Mouse (Mus musculus) heart, embryonic 12.5 days (tissue): ENCODE measurements around the gene Gm28961. TPM values are rescaled to one million over a fixed set of nuclear protein-coding genes. Genes with fewer than 3 reads are reported as not detected.
"Not testable (repeated sequence)": the region's sequence is repeated elsewhere in the genome, so short reads cannot be mapped to it uniquely, and the experiment has no call there.

Source experiments
- ATAC-seq: fragments of 200-750 bp; cut with Nextera tagmentation; 2 replicates; pipeline ENCODE4 v1.8.0; 2017; ENCODE audit warnings: moderate TSS enrichment, moderate library complexity; ENCODE audit not compliant: insufficient number of reproducible peaks, low FRiP score
- H3K27ac ChIP-seq: fragments of 300-500 bp; sonication (generic); 2 replicates; pipeline ENCODE4 v1.5.1; 2016; ENCODE audit warnings: mild to moderate bottlenecking, moderate library complexity; ENCODE audit not compliant: poor library complexity, severe bottlenecking
- H3K27me3 ChIP-seq: fragments of 300-500 bp; sonication (generic); replicated peaks from 2 replicates; pipeline ENCODE4 v1.6.1; 2016; ENCODE audit warnings: mild to moderate bottlenecking, moderate library complexity
- H3K36me3 ChIP-seq: fragments of 300-500 bp; sonication (generic); 2 replicates; pipeline ENCODE4 v1.6.1; 2016; ENCODE audit warnings: mild to moderate bottlenecking, moderate library complexity
- H3K4me1 ChIP-seq: fragments of 300-500 bp; sonication (generic); replicated peaks from 2 replicates; pipeline ENCODE4 v1.6.1; 2016; ENCODE audit warnings: mild to moderate bottlenecking
- H3K4me2 ChIP-seq: fragments of 300-500 bp; sonication (generic); 2 replicates; pipeline ENCODE4 v1.6.1; 2016; ENCODE audit warnings: mild to moderate bottlenecking, moderate library complexity
- H3K4me3 ChIP-seq: fragments of 300-500 bp; sonication (generic); 2 replicates; pipeline ENCODE4 v1.5.1; 2016; ENCODE audit warnings: mild to moderate bottlenecking
- H3K9ac ChIP-seq: fragments of 300-500 bp; sonication (generic); 2 replicates; pipeline ENCODE4 v1.6.1; 2016; ENCODE audit warnings: mild to moderate bottlenecking, moderate library complexity
- H3K9me3 ChIP-seq: fragments of 300-500 bp; sonication (generic); replicated peaks from 2 replicates; pipeline ENCODE4 v1.6.1; 2016; ENCODE audit warnings: mild to moderate bottlenecking, moderate library complexity
- WGBS: fragments of 180-500 bp; shearing (Covaris S2); methylation state at CpG from one replicate; pipeline ENCODE4 v1.1.7; 2016; 5-methylcytosine and 5-hydroxymethylcytosine counted together
- polyA plus RNA-seq: library from polyadenylated mRNA; unstranded; fragments of >200 nt; fragmentation: Nextera tagmentation; extraction: Ambion mirVana; gene quantifications from 2 replicates; pipeline ENCODE4 v1.2.1, GENCODE M21; 2016

The Gm28961 gene
- not detected in 2 replicates for polyA plus RNA-seq

DNA sequence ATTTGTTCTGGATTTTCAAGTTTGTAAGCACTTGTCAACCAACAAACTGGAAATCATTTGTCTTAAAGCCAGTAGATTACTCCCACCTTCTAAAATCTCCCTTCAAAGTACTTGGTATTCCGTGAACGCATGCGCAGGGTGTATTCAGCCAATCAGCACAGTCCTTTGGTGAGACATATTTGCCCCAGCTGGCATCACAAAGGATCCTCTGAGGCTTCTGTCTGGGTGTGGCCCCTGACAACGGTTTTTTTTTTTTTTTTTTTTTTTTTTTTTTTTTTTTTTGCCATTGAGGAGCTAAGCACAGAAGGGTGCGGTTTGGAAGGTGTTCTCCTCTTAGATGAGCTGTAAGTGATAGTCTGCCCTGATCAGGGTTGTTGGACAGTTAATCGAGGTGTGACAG, at the start of gene Gm28961:
Gene Gm28961 (plus strand): TSS at position 301 of the 400 bp plus-strand sequence.
- H3K4me2 ChIP-seq, ATAC-seq, H3K27me3 ChIP-seq, H3K4me3 ChIP-seq, H3K9ac ChIP-seq, H3K36me3 ChIP-seq, H3K9me3 ChIP-seq, H3K4me1 ChIP-seq, H3K27ac ChIP-seq: not testable (repeated sequence)
- WGBS, result no CpG with 5 or more reads among the region's 6 CpGs

Other genes with a start within 250 kb of the Gm28961 start
- gene Gm21943, start 172.0 kb upstream of the Gm28961 start, polyA plus RNA-seq, result not detected in 2 replicates